Mouse (Mus musculus): ENCODE results near the gene Gramd2. TPM values are rescaled to one million over a fixed set of nuclear protein-coding genes. Genes with fewer than 3 reads are reported as not detected.

The Gramd2 gene
- polyA plus RNA-seq, 1 experiment from 2014 or later, result 1.1 TPM

DNA sequence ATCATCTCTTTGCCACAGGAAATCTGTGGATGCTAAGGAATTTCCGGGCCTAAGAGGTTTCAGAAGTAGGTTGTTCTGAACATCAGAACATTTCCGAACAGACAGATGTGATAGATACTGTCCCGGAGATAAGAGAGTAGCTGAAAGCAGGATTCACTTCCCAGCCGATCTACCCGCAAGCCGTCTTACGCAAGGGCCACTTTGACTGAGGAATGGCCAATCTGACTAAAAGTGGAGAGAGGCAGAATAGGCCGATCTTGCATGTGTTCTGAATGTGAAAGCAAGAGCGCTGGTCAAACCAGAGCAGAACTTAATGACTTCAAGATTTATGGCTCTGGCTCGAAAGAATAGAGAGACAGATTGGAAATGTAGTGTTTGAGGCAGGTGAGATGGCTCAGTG, 45.6 kb downstream of the Gramd2 start:
- 59% methylated on average over 10 of the region's 10 CpGs for WGBS
- Histone ChIP-seq H3K4me1 (ENCODE audit: control insufficient read depth, insufficient read depth, low read length) (peaks cover 7% of the 10 kb centered on the region), H3K9ac (ENCODE audit: low read depth, low read length) (no peak overlapping the region), H3K4me3 (ENCODE audit: low read length) (no peak overlapping the region), H3K9me3 (ENCODE audit: control insufficient read depth, low read length) (no peaks in the 10 kb centered on the region), H3K27ac (ENCODE audit: low read length) (no peak overlapping the region), H3K36me3 (ENCODE audit: control insufficient read depth, insufficient read depth, low read length) (no peaks in the 10 kb centered on the region), H3K4me2 (ENCODE audit: low read depth, low read length) (no peak overlapping the region), H3K27me3 (replicated peaks; ENCODE audit: control insufficient read depth, insufficient read depth, low read length) (no peaks in the 10 kb centered on the region)
- ATAC-seq, result no peak

DNA sequence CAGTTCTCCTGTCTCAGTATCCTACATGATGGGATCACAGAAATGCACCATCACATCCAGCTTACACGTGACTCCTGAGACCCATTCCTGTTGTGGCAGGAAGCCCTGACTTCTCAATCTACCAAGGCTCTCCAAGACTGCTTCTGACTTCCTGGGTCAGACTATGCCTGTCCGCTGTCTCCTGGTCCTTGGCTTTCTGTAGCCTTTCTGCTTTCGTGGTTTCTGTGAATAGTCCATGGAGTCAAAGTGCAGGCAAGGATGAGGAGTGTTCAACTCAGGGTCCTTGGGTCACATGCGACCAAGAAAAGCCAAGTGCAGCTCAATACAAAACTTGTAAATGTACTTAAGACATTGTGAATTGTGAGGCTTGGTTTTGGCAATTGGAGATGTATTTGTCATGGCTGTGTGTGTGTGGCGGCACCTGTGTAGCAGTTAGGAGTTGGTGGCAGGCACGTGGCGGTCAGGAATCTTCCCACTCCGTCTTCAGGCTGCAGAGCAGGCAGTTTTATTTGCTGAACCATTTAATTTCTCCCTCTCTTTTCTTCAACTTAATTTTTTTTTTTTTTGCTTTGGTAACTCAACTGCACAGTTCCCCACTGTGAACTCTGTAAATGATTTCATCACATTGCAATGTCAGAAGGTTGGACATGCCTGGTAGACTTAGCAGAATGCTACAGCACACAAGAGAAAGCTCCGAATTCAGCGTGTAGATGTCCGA, 47.8 kb downstream of the Gramd2 start:
- Histone ChIP-seq H3K27me3 (replicated peaks; ENCODE audit: control insufficient read depth, insufficient read depth, low read length) (no peaks in the 10 kb centered on the region), H3K27ac (ENCODE audit: low read length) (no peak overlapping the region), H3K36me3 (ENCODE audit: control insufficient read depth, insufficient read depth, low read length) (no peaks in the 10 kb centered on the region), H3K9me3 (ENCODE audit: control insufficient read depth, low read length) (no peaks in the 10 kb centered on the region), H3K4me3 (ENCODE audit: low read length) (no peak overlapping the region), H3K4me1 (ENCODE audit: control insufficient read depth, insufficient read depth, low read length) (peaks cover 7% of the 10 kb centered on the region), H3K4me2 (ENCODE audit: low read depth, low read length) (no peak overlapping the region), H3K9ac (ENCODE audit: low read depth, low read length) (no peak overlapping the region)
- WGBS, result 83% methylated on average over 11 of the region's 11 CpGs
- no peak for ATAC-seq

DNA sequence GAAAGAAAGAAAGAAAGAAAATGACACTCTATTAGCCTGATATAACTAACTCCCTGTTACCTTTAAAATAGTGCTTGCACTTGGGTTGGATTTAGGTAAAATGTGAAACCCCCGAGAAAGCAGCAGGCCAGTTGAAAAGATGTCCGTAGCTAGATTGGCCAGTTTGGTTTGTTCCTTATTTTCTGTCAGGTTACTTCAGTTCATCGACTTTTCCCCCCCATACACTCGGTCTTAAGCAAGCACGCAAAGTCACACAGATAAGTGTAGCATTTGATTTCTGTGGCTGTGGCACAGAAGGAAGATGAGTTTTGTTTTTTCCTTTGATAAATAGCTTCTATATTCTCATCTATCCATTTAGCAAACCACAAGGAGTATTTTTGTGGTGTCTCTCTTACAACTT, 51.2 kb downstream of the Gramd2 start:
- H3K4me1 ChIP-seq (ENCODE audit: control insufficient read depth, insufficient read depth, low read length), result no peaks in the 10 kb centered on the region
- H3K27ac ChIP-seq (ENCODE audit: low read length), result no peak overlapping the region
- 94% methylated on average over 5 of the region's 5 CpGs for WGBS
- no peak overlapping the region for H3K4me2 ChIP-seq (ENCODE audit: low read depth, low read length)
- no peak for ATAC-seq
- H3K4me3 ChIP-seq (ENCODE audit: low read length), result no peak overlapping the region
- no peak overlapping the region for H3K9ac ChIP-seq (ENCODE audit: low read depth, low read length)
- no peaks in the 10 kb centered on the region for H3K27me3 ChIP-seq (replicated peaks; ENCODE audit: control insufficient read depth, insufficient read depth, low read length)
- no peaks in the 10 kb centered on the region for H3K36me3 ChIP-seq (ENCODE audit: control insufficient read depth, insufficient read depth, low read length)
- H3K9me3 ChIP-seq (ENCODE audit: control insufficient read depth, low read length), result no peaks in the 10 kb centered on the region

DNA sequence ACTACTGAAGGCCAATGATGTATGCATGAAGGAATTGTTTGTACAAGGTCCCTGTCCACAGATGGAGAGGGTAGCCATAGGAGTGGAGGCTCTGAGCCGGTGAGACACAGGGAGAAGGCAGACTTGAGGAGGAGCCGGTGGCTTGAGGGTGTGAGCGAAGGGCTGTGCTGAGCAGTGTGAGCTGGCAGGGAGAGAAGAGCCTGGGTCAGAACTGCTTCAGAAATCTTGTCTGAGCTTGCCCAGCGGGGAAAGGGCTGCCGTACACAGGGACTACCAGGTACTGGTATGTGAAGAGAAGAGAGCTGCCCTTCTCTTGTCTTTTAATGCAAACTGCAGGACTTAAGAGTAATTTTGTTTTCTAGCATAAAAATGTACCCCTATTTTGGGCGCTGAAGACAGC, 53.1 kb downstream of the Gramd2 start:
- Histone ChIP-seq H3K9me3 (ENCODE audit: control insufficient read depth, low read length) (no peaks in the 10 kb centered on the region), H3K4me3 (ENCODE audit: low read length) (no peak overlapping the region), H3K4me2 (ENCODE audit: low read depth, low read length) (no peak overlapping the region), H3K4me1 (ENCODE audit: control insufficient read depth, insufficient read depth, low read length) (no peaks in the 10 kb centered on the region), H3K36me3 (ENCODE audit: control insufficient read depth, insufficient read depth, low read length) (no peaks in the 10 kb centered on the region), H3K9ac (ENCODE audit: low read depth, low read length) (no peak overlapping the region), H3K27ac (ENCODE audit: low read length) (no peak overlapping the region), H3K27me3 (replicated peaks; ENCODE audit: control insufficient read depth, insufficient read depth, low read length) (no peaks in the 10 kb centered on the region)
- ATAC-seq, result no peak
- 66% methylated on average over 6 of the region's 6 CpGs for WGBS

DNA sequence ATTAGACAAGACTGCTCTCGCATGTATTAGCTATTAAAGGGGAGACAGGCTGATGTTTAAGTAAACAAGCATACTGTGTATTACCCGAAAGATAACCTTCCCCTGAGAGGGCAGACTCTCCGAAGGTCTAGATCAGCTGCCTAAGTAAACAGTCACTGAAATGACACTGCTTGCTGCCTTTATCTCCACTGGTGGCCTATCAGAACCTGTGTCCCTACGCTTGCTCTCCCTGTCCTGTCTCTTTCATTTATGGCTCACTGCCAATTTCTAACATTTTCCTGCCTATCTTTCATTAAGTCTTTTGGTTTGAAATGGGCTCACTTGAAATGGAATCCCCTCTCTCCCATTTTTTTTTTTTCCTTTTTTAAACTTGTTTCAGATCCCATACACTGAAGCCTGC, 55.5 kb downstream of the Gramd2 start:
- 33% methylated on average over 4 of the region's 4 CpGs for WGBS
- no peaks in the 10 kb centered on the region for H3K27me3 ChIP-seq (replicated peaks; ENCODE audit: control insufficient read depth, insufficient read depth, low read length)
- ATAC-seq, result peak; percentile 53; the same call in 1 of the 2 replicates
- no peaks in the 10 kb centered on the region for H3K36me3 ChIP-seq (ENCODE audit: control insufficient read depth, insufficient read depth, low read length)
- H3K4me3 ChIP-seq (ENCODE audit: low read length), result no peak overlapping the region
- H3K9ac ChIP-seq (ENCODE audit: low read depth, low read length), result no peak overlapping the region
- no peak overlapping the region for H3K27ac ChIP-seq (ENCODE audit: low read length)
- H3K9me3 ChIP-seq (ENCODE audit: control insufficient read depth, low read length), result no peaks in the 10 kb centered on the region
- no peaks in the 10 kb centered on the region for H3K4me1 ChIP-seq (ENCODE audit: control insufficient read depth, insufficient read depth, low read length)
- H3K4me2 ChIP-seq (ENCODE audit: low read depth, low read length), result no peak overlapping the region

DNA sequence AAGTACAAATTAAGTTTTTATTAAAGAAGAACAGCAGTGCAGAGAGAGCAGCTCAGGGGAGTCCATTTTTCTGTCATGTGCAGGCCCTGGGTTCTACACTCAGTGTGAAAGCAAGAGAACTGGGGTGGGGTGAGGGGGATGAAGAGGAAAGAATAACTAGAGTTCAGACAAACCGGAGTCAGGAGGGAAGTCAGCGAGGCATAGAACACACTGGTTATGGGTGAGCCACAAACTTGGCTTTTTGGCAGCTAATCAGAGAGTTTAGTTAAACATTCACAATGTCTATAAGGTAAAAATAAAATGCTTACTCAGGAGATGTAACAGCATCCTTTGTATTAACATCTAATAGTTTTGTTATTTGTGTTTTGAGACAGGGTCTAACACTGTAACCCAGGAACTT, 60.6 kb downstream of the Gramd2 start:
- H3K4me2 ChIP-seq (ENCODE audit: low read depth, low read length), result no peak overlapping the region
- H3K4me1 ChIP-seq (ENCODE audit: control insufficient read depth, insufficient read depth, low read length), result no peaks in the 10 kb centered on the region
- H3K27ac ChIP-seq (ENCODE audit: low read length), result no peak overlapping the region
- no peaks in the 10 kb centered on the region for H3K36me3 ChIP-seq (ENCODE audit: control insufficient read depth, insufficient read depth, low read length)
- H3K9ac ChIP-seq (ENCODE audit: low read depth, low read length), result no peak overlapping the region
- H3K4me3 ChIP-seq (ENCODE audit: low read length), result no peak overlapping the region
- 77% methylated on average over 2 of the region's 2 CpGs for WGBS
- H3K9me3 ChIP-seq (ENCODE audit: control insufficient read depth, low read length), result no peaks in the 10 kb centered on the region
- ATAC-seq, result no peak
- H3K27me3 ChIP-seq (replicated peaks; ENCODE audit: control insufficient read depth, insufficient read depth, low read length), result no peaks in the 10 kb centered on the region

DNA sequence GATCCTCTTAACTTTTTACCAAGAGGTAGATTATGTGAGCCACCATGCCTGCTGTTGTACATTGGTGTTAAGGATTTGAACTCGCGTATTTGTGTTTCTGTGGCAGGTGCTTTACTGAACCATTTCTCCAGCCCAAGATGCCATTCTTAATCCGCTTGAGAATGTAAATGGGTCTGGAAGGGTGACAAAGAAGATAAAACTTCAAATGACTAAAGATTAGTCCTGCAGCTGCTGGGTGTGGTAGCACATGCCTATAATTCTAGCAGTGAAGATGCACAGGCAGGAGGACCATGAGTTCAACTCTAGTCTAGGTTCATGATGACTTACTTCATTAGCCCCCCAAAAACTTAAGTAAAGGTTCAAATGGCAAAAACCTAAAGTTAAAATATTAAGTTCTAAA, 64.0 kb downstream of the Gramd2 start:
- WGBS, result 95% methylated on average over 3 of the region's 3 CpGs
- no peak for ATAC-seq
- Histone ChIP-seq H3K4me1 (ENCODE audit: control insufficient read depth, insufficient read depth, low read length) (0 out of 2 replicates have a peak, but pooled peaks cover under 1% of the 10 kb centered on the region), H3K9ac (ENCODE audit: low read depth, low read length) (no peak overlapping the region), H3K4me3 (ENCODE audit: low read length) (no peak overlapping the region), H3K4me2 (ENCODE audit: low read depth, low read length) (no peak overlapping the region), H3K36me3 (ENCODE audit: control insufficient read depth, insufficient read depth, low read length) (no peaks in the 10 kb centered on the region), H3K9me3 (ENCODE audit: control insufficient read depth, low read length) (no peaks in the 10 kb centered on the region), H3K27ac (ENCODE audit: low read length) (no peak overlapping the region), H3K27me3 (replicated peaks; ENCODE audit: control insufficient read depth, insufficient read depth, low read length) (no peaks in the 10 kb centered on the region)

DNA sequence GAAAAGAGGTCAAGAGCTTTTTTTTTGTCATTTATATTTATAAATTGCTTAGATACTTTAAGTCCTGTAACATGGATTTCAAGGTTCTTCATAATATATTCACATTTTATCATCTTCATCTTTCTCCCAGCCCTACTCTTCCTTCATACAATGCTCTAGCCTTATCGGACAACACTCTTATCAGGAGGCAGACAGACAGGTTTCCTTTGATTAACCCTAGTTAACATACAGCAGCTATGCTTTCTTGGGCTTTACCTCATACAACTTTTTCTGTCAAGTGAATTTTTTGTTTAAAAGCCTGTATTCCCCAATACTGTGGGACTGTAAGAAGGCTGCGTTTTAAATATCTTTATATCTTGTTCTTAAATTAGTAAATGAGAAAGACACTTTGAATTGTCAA, 68.4 kb downstream of the Gramd2 start:
- 75% methylated on average over 2 of the region's 2 CpGs for WGBS
- no peak for ATAC-seq
- Histone ChIP-seq H3K27me3 (replicated peaks; ENCODE audit: control insufficient read depth, insufficient read depth, low read length) (no peaks in the 10 kb centered on the region), H3K36me3 (ENCODE audit: control insufficient read depth, insufficient read depth, low read length) (no peaks in the 10 kb centered on the region), H3K4me2 (ENCODE audit: low read depth, low read length) (no peak overlapping the region), H3K4me1 (ENCODE audit: control insufficient read depth, insufficient read depth, low read length) (peaks cover 10% of the 10 kb centered on the region), H3K9me3 (ENCODE audit: control insufficient read depth, low read length) (no peaks in the 10 kb centered on the region), H3K9ac (ENCODE audit: low read depth, low read length) (no peak overlapping the region), H3K27ac (ENCODE audit: low read length) (no peak overlapping the region), H3K4me3 (ENCODE audit: low read length) (no peak overlapping the region)

DNA sequence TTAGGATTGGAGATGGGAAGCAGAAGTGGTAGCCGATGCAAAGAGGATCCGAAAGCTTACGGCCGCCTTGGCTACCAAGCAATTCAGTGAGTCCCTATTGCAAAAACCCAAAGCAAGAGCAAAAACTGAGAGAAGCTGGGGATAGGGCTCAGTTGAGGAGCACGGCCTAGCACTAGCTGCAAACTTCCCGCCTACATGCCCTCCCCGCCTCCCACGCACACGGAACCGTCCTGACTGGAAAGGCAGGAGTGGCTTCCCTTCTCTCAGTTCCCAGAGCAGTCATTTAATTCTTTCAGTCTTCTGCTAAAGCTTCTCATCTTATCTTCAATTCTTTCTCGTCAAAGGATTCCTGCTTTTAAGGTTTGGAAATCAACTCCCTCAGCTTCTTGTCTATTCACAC, 69.0 kb downstream of the Gramd2 start:
- Histone ChIP-seq H3K27me3 (replicated peaks; ENCODE audit: control insufficient read depth, insufficient read depth, low read length) (no peaks in the 10 kb centered on the region), H3K27ac (ENCODE audit: low read length) (no peak overlapping the region), H3K36me3 (ENCODE audit: control insufficient read depth, insufficient read depth, low read length) (no peaks in the 10 kb centered on the region), H3K9ac (ENCODE audit: low read depth, low read length) (no peak overlapping the region), H3K4me1 (ENCODE audit: control insufficient read depth, insufficient read depth, low read length) (peaks cover 10% of the 10 kb centered on the region), H3K4me2 (ENCODE audit: low read depth, low read length) (no peak overlapping the region), H3K9me3 (ENCODE audit: control insufficient read depth, low read length) (no peaks in the 10 kb centered on the region), H3K4me3 (ENCODE audit: low read length) (no peak overlapping the region)
- 85% methylated on average over 11 of the region's 11 CpGs for WGBS
- ATAC-seq, result no peak
